Mouse (Mus musculus): ENCODE data around the gene Tnfaip1. TPM values are rescaled to one million over a fixed set of nuclear protein-coding genes. Genes with fewer than 3 reads are reported as not detected.

Gene Tnfaip1
- total RNA-seq, 2 experiments from 2014 or later, result 38.5 to 39.0 TPM

DNA sequence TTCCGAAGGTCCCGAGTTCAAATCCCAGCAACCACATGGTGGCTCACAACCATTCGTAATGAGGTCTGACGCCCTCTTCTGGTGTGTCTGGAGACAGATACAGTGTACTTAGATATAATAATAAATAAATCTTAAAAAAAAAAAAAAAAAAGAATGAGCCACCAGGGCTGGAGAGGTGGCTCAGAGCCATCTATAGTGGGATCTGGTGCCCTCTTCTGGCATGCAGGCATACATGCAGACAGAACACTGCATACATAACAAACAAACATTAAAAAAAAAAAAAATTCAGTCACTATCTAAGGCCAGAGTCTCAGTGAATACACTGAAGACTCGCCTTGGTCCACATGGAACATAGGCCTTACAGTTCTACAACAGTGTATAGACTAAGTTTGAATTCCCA is 27.0 kb downstream of the Tnfaip1 start:
- no peak for DNase-seq (ENCODE audit: low spot score in 2 of 2)
- intact Hi-C loops (cut with DNase I), result no loop called here

DNA sequence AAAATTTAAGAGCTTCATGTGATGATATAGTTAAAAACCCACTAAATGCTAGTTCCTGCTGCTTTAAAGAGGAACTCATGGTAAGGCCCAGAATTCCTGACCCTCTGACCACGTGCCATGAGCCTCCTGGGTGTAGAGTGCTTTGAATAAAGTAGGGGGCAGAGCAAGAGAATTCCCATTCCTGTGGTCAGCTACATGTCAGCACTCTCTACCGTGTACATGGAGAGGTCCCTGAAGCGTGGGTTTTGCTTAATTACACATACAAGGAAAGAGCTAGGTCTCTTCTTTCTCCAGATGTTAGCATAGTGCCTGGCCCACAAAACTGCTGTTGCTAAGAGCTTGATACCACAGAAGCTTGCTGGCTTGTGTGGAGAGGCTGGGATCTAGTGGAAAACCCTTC is 30.7 kb downstream of the Tnfaip1 start:
- DNase-seq (ENCODE audit: low spot score in 2 of 2), result no peak

DNA sequence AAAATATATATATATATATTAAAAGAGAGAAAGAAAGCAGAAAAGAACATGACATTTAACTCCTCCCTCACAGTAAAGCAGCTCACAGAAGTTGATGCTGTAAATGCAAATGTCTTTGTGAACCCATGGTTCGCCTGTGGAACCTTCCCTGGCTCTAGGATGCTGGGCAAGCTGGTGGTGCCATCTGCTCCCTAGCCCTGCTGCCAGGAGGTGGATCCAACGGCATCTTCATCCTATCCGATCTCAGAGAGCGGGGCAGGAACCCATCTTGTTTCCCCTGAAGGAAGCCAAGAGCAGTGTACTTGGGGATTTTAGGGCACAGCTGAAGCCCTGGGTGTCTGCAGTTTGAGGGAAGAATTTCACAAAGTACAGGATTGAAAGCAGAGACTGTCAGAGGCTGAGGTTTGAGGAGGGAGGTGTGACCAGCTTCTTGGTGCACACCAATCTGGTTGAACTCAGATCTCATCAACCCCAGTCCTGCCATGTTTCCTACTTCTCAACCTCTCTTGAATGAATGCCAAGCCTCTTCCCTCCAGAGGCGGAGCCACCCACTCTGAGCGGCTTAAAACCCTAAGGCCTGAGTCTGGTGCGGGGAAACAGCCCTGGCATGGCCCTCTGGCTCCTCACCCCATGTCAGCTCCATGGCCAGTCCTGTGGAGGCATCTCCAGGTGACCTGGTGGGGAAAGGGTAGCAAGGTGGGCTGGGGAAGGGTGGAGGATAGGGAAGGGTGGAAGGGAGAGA is 33.1 kb downstream of the Tnfaip1 start, which contains the start of gene Sebox:
Gene Sebox (plus strand): TSS at position 539 of the 742 bp plus-strand sequence.
- peak in 1 of 2 experiments; percentile 42 for DNase-seq (ENCODE audit: low spot score in 2 of 2)
- intact Hi-C loops (cut with DNase I), result no loop called here

More for the DNA sequence above, 30.7 kb downstream of the Tnfaip1 start:
- intact Hi-C loops (cut with DNase I), result no loop called here

DNA sequence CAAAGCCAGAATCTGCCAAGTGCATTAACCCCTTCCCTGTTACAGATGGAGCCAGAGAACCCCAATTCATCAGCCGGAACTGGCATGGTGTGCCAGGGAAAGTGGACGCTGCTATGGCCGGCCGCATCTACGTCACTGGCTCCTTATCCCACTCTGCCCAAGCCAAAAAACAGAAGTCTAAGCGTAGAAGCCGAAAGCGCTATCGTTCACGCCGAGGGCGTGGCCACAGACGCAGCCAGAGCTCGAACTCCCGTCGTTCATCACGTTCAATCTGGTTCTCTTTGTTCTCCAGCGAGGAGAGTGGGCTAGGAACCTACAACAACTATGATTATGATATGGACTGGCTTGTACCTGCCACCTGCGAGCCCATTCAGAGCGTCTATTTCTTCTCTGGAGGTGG is 34.6 kb downstream of the Tnfaip1 start:
- intact Hi-C loops (cut with DNase I), result no loop called here
- DNase-seq (ENCODE audit: low spot score in 2 of 2), result no peak

DNA sequence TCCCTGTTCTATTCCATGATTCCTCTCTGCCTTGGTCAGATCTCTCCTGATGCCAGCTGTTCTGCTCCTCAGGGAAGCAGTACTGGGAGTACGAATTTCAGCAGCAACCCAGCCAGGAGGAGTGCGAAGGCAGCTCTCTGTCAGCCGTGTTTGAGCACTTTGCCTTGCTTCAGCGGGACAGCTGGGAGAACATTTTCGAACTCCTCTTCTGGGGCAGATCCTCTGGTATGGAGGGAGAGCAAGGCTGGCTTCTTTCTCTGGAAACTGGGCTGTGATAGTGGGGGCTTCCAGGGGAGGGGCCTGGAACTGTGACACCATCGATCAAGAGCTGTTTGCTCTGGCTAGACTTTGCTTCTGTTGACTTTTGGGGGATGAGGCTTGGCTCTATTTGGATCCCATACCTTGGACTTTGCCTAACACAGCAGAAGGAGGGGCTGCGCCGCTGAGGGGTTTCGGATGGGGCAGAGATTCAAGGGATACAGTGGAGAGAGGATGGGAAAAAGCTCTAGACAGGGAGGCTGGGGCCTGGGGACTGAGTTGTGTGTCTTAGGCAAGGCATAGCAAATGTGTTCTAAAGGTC is 35.4 kb downstream of the Tnfaip1 start:
- DNase-seq (ENCODE audit: low spot score in 2 of 2), result no peak
- intact Hi-C loops (cut with DNase I), result no loop called here

DNA sequence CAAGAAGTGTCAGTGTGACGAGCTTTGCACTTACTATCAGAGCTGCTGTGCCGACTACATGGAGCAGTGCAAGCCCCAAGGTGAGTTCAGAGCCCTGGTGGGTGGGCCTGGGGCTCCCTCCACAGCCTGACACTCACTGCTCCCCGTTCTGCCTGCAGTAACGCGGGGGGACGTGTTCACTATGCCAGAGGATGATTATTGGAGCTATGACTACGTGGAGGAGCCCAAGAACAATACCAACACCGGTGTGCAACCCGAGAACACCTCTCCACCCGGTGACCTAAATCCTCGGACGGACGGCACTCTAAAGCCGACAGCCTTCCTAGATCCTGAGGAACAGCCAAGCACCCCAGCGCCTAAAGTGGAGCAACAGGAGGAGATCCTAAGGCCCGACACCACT is 36.6 kb downstream of the Tnfaip1 start:
- intact Hi-C loops (cut with DNase I), result no loop called here

DNA sequence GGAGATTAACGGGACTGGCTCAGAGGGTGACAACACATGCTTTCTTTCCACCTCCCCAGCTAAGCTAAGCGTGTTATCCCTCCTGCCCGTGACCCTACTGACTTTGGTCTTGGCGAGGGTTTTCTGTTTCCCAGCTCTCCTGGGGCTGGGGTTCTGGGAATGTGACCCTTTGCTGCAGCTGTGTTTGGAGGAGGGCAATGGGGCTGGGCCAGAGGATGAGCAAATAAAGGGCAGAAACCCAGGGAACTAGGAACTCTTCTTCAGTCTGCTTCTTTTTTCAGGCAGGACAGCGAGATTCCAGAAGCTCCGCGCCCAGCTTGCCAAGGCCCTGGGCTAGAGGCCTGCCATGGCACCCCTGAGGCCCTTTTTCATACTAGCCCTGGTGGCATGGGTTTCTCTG is 37.1 kb downstream of the Tnfaip1 start, which contains the start of gene Vtn:
Gene Vtn (plus strand): TSS at position 88 of the 400 bp plus-strand sequence.
- intact Hi-C loops (cut with DNase I), result no loop called here
- no peak for DNase-seq (ENCODE audit: low spot score in 2 of 2)

More for the DNA sequence above, 36.6 kb downstream of the Tnfaip1 start:
- DNase-seq (ENCODE audit: low spot score in 2 of 2), result no peak

DNA sequence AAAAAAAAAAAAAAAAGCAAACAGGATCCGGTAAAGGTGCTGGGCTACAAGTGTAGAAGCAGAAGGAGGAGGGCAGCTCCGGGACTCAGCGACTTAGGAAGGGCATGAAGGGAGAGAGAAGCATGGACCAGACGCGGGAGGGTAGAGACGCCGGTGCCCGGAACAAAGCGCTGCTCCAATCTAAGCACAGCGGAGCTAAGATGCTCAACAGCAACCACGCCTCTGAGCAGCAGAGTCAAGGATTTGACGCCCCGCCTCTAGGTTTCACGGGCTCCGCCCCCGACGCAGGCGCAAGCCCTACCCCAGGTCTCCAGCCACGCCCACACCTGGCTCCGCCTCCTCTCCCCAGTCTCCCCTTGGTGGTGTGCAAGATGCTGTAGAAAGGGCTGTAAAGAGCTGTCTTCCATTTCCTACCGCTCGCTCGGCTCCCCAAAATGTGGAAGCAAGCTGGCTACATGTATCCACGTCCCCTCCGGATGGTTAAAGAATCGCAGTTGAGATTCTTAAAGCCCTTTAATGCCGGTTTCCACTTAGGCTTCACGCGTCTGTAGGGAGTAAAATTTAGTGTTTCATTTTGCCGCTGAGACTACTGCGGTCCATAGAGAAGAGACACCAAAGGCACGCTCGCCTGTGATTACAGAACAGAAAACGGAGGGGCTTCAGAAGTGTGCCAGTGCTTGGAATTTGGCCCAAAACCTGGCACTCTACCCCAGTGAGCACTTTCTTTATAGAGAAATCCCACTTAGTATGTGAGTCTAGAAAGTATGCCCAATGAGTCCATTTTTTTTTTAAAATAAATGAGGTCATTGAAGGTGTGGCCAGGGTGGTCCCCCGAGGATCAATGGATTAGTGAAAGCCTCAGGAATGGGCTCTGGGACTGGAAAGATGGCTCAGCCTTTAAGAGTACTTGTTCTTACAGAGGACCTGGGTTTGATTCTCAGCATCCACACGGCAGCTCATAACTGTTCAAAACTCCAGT is 38.3 kb downstream of the Tnfaip1 start, which contains the start of gene Sarm1:
Gene Sarm1 (minus strand): TSS at position 211 of the 979 bp plus-strand sequence.
- DNase-seq (ENCODE audit: low spot score in 2 of 2), result peak; percentile 93 to 98
- intact Hi-C loops (cut with DNase I), result loop anchor here (1.0 kb wide), 1 partner anchor 14 kb away; the partner anchor contains the start of genes Poldip2 and Tmem199

DNA sequence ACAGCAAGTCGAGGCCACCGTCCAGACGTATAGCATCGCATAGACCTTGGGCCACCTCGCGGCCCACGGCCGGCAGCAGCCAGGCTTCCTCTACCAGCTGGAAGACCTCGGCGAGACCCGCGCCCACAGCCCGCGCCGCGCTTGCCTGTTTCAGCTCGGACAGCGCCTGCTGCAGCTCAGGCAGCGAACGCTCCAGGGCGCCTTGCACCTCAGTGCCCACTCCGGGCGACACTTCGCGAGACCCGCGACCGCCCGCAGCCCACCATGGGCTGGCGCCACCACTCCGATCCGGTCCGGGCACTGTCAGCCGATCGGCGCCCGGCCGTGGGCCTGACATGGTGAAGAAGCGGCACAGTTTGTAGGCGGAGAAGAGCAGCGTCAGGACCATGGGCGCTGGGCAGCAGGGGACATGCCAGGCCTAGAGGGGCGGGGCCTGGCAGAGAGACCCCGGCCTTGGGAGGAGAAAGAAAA is 39.0 kb downstream of the Tnfaip1 start:
- intact Hi-C loops (cut with DNase I), result loop anchor here (1.0 kb wide), 1 partner anchor 15 kb away; the partner anchor contains the start of genes Poldip2 and Tmem199
- DNase-seq (ENCODE audit: low spot score in 2 of 2), result peak; percentile 46 to 66

DNA sequence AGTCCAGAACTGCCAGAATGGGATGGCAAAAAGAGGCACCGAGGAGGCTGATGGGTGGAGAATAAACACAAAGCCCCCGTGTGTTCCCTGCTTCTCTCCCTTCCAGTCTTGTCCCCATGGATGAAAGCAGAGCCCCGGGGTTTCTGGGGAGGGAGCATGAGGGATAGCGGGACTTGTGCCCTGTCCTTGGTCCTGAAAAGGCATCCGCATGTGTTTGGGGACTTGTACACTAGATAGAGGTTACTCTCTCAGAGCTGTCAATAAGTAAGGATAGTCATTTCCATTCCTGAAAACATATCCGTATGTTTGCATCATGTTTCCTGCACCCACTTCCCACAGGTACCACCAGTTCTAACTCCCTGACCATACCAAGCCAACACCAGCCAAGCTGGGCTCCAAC is 40.2 kb downstream of the Tnfaip1 start:
- no peak for DNase-seq (ENCODE audit: low spot score in 2 of 2)
- intact Hi-C loops (cut with DNase I), result no loop called here

DNA sequence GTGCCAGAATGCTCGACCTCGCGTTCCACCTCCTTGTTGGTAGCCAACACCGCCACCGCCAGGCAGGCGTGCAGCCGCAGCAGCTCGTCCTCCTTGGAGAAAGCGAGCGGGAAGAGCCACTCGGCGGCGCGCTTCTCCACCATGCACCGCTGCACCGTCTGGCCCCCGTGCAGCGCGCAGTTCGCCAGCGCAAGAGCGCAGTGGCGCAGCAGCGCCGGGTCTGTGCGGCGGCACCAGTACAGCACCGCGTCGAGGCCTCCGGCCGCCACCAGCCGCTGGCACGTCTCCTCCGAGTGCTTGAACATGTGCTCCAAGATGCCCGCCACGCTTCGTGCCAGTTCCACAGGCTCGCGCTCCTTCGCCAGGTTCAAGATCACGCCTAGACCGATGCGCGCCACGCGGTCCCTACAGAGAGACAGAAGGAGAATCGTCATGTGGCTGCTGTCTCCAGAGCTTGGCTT is 45.3 kb downstream of the Tnfaip1 start:
- intact Hi-C loops (cut with DNase I), result no loop called here
- DNase-seq (ENCODE audit: low spot score in 2 of 2), result peak; percentile 63 to 64

DNA sequence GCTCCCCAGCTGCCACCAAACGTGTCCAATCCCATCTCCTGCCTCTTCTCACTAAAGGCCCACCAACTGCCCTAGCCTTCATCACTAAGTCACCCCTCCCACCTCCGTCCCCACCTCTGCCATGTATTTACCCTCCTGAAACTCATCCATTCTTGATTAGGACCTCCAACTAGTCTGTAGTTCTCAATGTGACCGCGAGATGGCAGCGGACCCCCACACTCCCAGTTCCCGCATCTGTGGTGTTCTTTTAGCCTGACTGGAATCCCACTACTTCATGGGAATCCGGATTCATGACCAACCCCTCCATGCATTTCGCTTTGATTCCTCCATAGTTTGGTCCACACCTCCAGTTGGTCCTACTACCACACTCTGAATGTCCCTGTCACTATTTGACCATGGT is 48.0 kb downstream of the Tnfaip1 start:
- peak; percentile 75 for DNase-seq (ENCODE audit: low spot score in 2 of 2)
- intact Hi-C loops (cut with DNase I), result no loop called here

DNA sequence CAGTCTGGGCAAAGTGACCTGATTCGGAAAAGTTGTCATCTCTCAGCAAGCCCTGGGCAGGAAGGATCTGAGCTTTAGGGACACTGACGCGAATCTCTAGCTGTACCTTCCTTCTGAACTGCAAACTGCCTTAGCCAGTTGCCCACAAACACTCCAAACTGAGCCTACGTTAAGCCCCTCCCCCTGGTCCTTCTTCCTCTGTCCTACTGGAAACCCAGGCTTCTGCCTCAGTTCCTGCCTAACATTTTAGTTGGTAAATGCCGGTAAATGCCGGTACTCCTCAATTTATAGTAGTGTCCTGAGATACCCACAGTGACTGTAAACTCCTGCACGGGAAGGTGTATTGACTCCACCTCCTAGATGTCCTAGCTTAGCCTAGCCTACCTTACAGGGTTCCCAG is 52.5 kb downstream of the Tnfaip1 start:
- no peak for DNase-seq (ENCODE audit: low spot score in 2 of 2)
- intact Hi-C loops (cut with DNase I), result no loop called here

DNA sequence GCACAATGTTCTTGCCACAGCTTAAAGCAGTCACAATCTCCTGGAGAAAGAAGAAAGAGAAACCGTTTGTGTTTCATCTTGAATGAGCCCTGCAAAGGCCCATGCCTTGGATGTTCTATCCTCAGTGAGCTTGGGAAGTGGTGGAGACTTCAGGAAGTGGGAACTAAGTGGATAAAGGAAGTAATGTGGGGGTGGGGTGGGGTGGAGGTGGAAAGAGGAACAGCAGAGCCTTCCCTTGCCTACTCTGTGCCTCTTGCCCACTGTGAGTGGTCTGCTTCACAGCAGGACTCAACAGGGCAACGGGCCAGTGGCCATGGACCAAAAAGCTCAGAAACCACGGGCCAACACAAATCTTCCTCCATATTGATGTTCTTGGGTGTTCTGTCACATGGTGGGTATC is 60.8 kb downstream of the Tnfaip1 start:
- intact Hi-C loops (cut with DNase I), result no loop called here
- no peak for DNase-seq (ENCODE audit: low spot score in 2 of 2)

Other genes starting within 250 kb of the Tnfaip1 start
- 10 to 100 TPM; 15.3 to 19.1 TPM for gene BC030499, start 245.5 kb downstream of the Tnfaip1 start, total RNA-seq (2021)
- gene Spag5, start 234.8 kb downstream of the Tnfaip1 start, total RNA-seq (2021), result 1 to 10 TPM; 8.0 to 8.9 TPM
- gene Aldoc, start 213.4 kb downstream of the Tnfaip1 start, total RNA-seq (2021), result 100 to 1,000 TPM; 771 to 821 TPM
- 10 to 100 TPM; 67.0 to 67.7 TPM for gene Pigs, start 207.9 kb downstream of the Tnfaip1 start, total RNA-seq (2021)
- 10 to 100 TPM; 27.9 to 30.2 TPM for gene Unc119, start 192.8 kb downstream of the Tnfaip1 start, total RNA-seq (2021)
- under 1 TPM in 1 of 2 experiments, not detected in 1; 0.09 TPM for gene Foxn1, start 149.8 kb downstream of the Tnfaip1 start, total RNA-seq (2021)
- gene Slc13a2, start 114.1 kb downstream of the Tnfaip1 start, total RNA-seq (2021), result not detected
- gene Slc46a1, start 70.6 kb downstream of the Tnfaip1 start, total RNA-seq (2021), result 10 to 100 TPM; 10.5 to 11.2 TPM
- gene Sarm1, start 38.6 kb downstream of the Tnfaip1 start, total RNA-seq (2021), result 10 to 100 TPM; 34.3 to 36.5 TPM
- 10 to 100 TPM; 71.6 to 75.3 TPM for gene Vtn, start 37.2 kb downstream of the Tnfaip1 start, total RNA-seq (2021)
- 1 to 10 TPM in 1 of 2 experiments, under 1 TPM in 1; 0.98 to 1.2 TPM for gene Sebox, start 32.9 kb downstream of the Tnfaip1 start, total RNA-seq (2021)
- gene Tmem199, start 24.2 kb downstream of the Tnfaip1 start, total RNA-seq (2021), result 10 to 100 TPM; 38.8 to 45.1 TPM
- 100 to 1,000 TPM; 104 to 115 TPM for gene Poldip2, start 24.1 kb downstream of the Tnfaip1 start, total RNA-seq (2021)
- gene Ift20, start within 50 bp of the Tnfaip1 start, total RNA-seq (2021), result 10 to 100 TPM; 90.3 to 91.2 TPM
- gene Tmem97, start 14.4 kb upstream of the Tnfaip1 start, total RNA-seq (2021), result 10 to 100 TPM; 19.8 to 20.7 TPM
- 100 to 1,000 TPM; 113 to 115 TPM for gene Nlk, start 161.0 kb upstream of the Tnfaip1 start, total RNA-seq (2021)
- 10 to 100 TPM; 17.5 to 18.4 TPM for gene Ccnq, start 215.4 kb upstream of the Tnfaip1 start, total RNA-seq (2021)

Measured in left cerebral cortex, postnatal 25 days (tissue).